Mouse (Mus musculus) left cerebral cortex, postnatal 14 days (tissue): Measurements from ENCODE around the gene Per1. TPM values are rescaled to one million over a fixed set of nuclear protein-coding genes. Genes with fewer than 3 reads are reported as not detected.

Experiments used
- DNase-seq, 2 experiments: peaks; one replicate each; pipeline ENCODE4 v3.0.0; 2021 to 2022; ENCODE audit warnings: low spot score in 2 of 2, mixed read lengths in 1 of 2
- intact Hi-C: fragments of 180-260 bp; cut with DNase I; formaldehyde crosslinking; loops from one replicate; pipeline ENCODE4 v1.15.1; 2025
- total RNA-seq, 2 experiments: library from RNA; stranded (reverse); gene quantifications; 2 replicates each; pipeline ENCODE4 v1.2.3; 2021

Gene Per1
- total RNA-seq, 2 experiments from 2014 or later, result 90.4 to 112 TPM

- no peak for DNase-seq
- intact Hi-C loops, result no loop called here
These were observed 56.0 kb downstream of the Per1 start for GRCm38 (mm10) chr11:69151004-69151403.

GRCm38 (mm10) chr11:69153831-69154230 is 58.8 kb downstream of the Per1 start:
- no peak for DNase-seq
- intact Hi-C loops, result no loop called here

GRCm38 (mm10) chr11:69155351-69155750 is 60.3 kb downstream of the Per1 start:
- peak in 1 of 2 experiments; percentile 71 for DNase-seq
- intact Hi-C loops, result no loop called here

GRCm38 (mm10) chr11:69156800-69157199 is 61.8 kb downstream of the Per1 start, which contains the start of gene Alox12b:
TSS of gene Alox12b (plus strand) at chr11:69156989.
- intact Hi-C loops, result no loop called here
- DNase-seq, result peak in 1 of 2 experiments; percentile 62

Other genes starting within 250 kb of the Per1 start
- 10 to 100 TPM; 96.7 to 99.5 TPM for gene Ndel1, start 223.4 kb upstream of the Per1 start, total RNA-seq
- not detected for gene Rnf222, start 206.7 kb upstream of the Per1 start, total RNA-seq
- gene Rpl26, start 193.6 kb upstream of the Per1 start, total RNA-seq, result 100 to 1,000 TPM; 597 to 631 TPM
- under 1 TPM in 1 of 2 experiments, not detected in 1; 0.88 TPM for gene Odf4, start 168.1 kb upstream of the Per1 start, total RNA-seq
- 10 to 100 TPM; 20.9 to 22.6 TPM for gene Arhgef15, start 137.7 kb upstream of the Per1 start, total RNA-seq
- 1 to 10 TPM; 4.8 to 5.4 TPM for gene Slc25a35, start 127.1 kb upstream of the Per1 start, total RNA-seq
- gene Rangrf, start 120.0 kb upstream of the Per1 start, total RNA-seq, result 10 to 100 TPM; 14.6 to 17.2 TPM
- 10 to 100 TPM; 19.6 to 23.5 TPM for gene Pfas, start 86.8 kb upstream of the Per1 start, total RNA-seq
- gene Ctc1, start 79.3 kb upstream of the Per1 start, total RNA-seq, result 10 to 100 TPM; 39.1 to 40.5 TPM
- 1 to 10 TPM in 1 of 2 experiments, under 1 TPM in 1; 0.86 to 1.2 TPM for gene Aurkb, start 49.6 kb upstream of the Per1 start, total RNA-seq
- gene Borcs6, start 35.5 kb upstream of the Per1 start, total RNA-seq, result 10 to 100 TPM; 26.1 to 29.2 TPM
- 10 to 100 TPM; 14.2 to 16.9 TPM for gene Tmem107, start 24.4 kb upstream of the Per1 start, total RNA-seq
- 1,000 to 10,000 TPM; 1,220 to 1,271 TPM for gene Vamp2, start 6.7 kb upstream of the Per1 start, total RNA-seq
- under 1 TPM; 0.55 to 0.70 TPM for gene Hes7, start 25.2 kb downstream of the Per1 start, total RNA-seq
- gene 9130213A22Rik, start 27.4 kb downstream of the Per1 start, total RNA-seq, result under 1 TPM; 0.27 to 0.51 TPM
- gene Aloxe3, start 30.7 kb downstream of the Per1 start, total RNA-seq, result 1 to 10 TPM; 3.7 to 5.7 TPM
- gene Alox12b, start 61.8 kb downstream of the Per1 start, total RNA-seq, result 1 to 10 TPM; 1.5 to 1.9 TPM
- 1 to 10 TPM; 3.7 to 4.1 TPM for gene Alox8, start 102.6 kb downstream of the Per1 start, total RNA-seq
- under 1 TPM; 0.40 to 0.80 TPM for gene Gucy2e, start 141.8 kb downstream of the Per1 start, total RNA-seq
- 10 to 100 TPM; 13.4 to 16.1 TPM for gene Cntrob, start 228.6 kb downstream of the Per1 start, total RNA-seq
- gene Trappc1, start 228.8 kb downstream of the Per1 start, total RNA-seq, result 10 to 100 TPM; 60.1 to 67.7 TPM
- 10 to 100 TPM; 30.8 to 36.9 TPM for gene Kcnab3, start 231.0 kb downstream of the Per1 start, total RNA-seq
- 100 to 1,000 TPM in 1 of 2 experiments, 10 to 100 TPM in 1; 95.7 to 101 TPM for gene Rnf227, start 245.2 kb downstream of the Per1 start, total RNA-seq